Comparison of ENCODE assay signal across 8 mouse cellular contexts in the genomic region with DNA sequence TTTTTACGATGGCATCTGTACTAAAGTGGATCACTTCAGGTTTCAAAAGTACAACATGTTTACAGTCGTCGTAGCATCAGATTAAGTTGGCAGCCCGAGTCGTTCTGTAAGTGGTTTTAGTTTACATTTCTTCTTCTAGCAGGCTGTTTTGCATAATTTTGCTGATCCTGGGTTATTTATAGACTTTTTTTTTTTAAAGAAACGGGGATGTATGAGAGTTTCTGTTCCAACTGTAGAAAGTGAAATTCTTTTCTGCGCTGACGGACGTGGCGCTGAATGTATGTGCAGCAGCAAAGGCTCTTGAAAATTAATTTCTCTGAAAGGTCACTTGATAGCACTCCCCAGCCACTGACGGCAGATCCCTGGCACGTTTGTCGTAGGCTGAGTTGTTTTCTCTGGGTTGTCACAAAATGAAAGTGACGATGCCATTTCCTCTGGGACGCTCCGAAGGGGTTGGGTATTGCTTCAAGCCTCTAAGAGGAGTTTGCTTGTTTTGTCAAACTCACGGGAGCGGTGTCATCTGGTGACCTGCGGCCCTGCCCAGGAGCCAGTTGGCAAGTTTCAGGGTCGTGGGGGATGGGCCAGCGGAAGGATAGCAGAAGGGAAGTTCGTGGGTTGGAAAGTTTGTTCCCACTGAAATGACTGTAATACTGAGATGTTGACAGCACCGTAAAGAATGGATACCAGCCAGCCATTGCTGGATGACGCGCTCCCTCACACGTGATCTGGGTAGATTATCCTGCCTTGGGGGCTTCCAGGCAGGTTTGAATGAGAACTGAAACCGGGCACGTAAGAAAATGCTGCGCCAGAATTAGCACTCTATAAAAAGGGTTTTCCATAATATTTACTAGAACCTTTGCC.
A peak's percentile ranks its signal among the peaks of the same experiment; 100 is the strongest.
DNase-seq lines count a peak whose midpoint lies in the region; ATAC-seq lines count a peak whose summit lies in the region.

No protein-coding gene starts in this region.

- peak overlapping the region; percentile 42 for H3K9ac ChIP-seq in forebrain, embryonic 11.5 days (ENCODE audit: low read length)
- peak overlapping the region; percentile 61 for H3K9ac ChIP-seq in lung, embryonic 16.5 days (ENCODE audit: low read length)

- no peaks in the 10 kb centered on the region for H3K9me3 ChIP-seq in forebrain, embryonic 11.5 days (ENCODE audit: control insufficient read depth, low read length)
- no peaks in the 10 kb centered on the region for H3K9me3 ChIP-seq in lung, embryonic 16.5 days (ENCODE audit: control insufficient read depth, low read length)

- intact Hi-C loops in heart, postnatal 14 days (cut with DNase I): no loop called here

- H3K36me3 ChIP-seq in forebrain, embryonic 11.5 days (ENCODE audit: control insufficient read depth, insufficient read depth, low read length): no peaks in the 10 kb centered on the region
- no peaks in the 10 kb centered on the region for H3K36me3 ChIP-seq in lung, embryonic 16.5 days (ENCODE audit: control insufficient read depth, insufficient read depth, low read length)

- 2% methylated on average over 29 of the region's 29 CpGs for WGBS in forebrain, embryonic 11.5 days
- under 1% methylated on average over 29 of the region's 29 CpGs for WGBS in lung, embryonic 16.5 days

- peak overlapping the region; percentile 73 for H3K4me2 ChIP-seq in forebrain, embryonic 11.5 days (ENCODE audit: low read depth, low read length, severe bottlenecking)
- H3K4me2 ChIP-seq in lung, embryonic 16.5 days (ENCODE audit: low read depth, low read length): peak overlapping the region; percentile 65

- peak overlapping the region; percentile 71 for H3K4me3 ChIP-seq in brown adipose tissue, adult 24 weeks (ENCODE audit: insufficient read depth, low read depth, low read length)
- peak overlapping the region; percentile 29 for H3K4me3 ChIP-seq in forebrain, embryonic 11.5 days (ENCODE audit: low read depth, low read length)
- peak overlapping the region; percentile 52 for H3K4me3 ChIP-seq in lung, embryonic 16.5 days (ENCODE audit: low read length)

- ATAC-seq in forebrain, embryonic 11.5 days (replicated peaks; ENCODE audit: low FRiP score): peak; percentile 80
- ATAC-seq in lung, embryonic 16.5 days (ENCODE audit: low read depth): peak; percentile 52
- peak; percentile 69 for ATAC-seq in neutrophil, adult 5-6 weeks (ENCODE audit: extremely low read depth, insufficient number of reproducible peaks, low FRiP score, poor library complexity, severe bottlenecking)

- no peaks in the 10 kb centered on the region; the same call in 1 of the 2 replicates for H3K27me3 ChIP-seq in forebrain, embryonic 11.5 days (ENCODE audit: control insufficient read depth, insufficient read depth, low read length)
- H3K27me3 ChIP-seq in lung, embryonic 16.5 days (ENCODE audit: control insufficient read depth, insufficient read depth, low read depth, low read length): no peaks in the 10 kb centered on the region

- H3K27ac ChIP-seq in brown adipose tissue, adult 24 weeks (replicated peaks; ENCODE audit: low read depth, low read length): peak overlapping the region; percentile 65
- H3K27ac ChIP-seq in forebrain, embryonic 11.5 days (ENCODE audit: low read depth, low read length): no peak overlapping the region
- H3K27ac ChIP-seq in lung, embryonic 16.5 days (ENCODE audit: low read length): peak overlapping the region; percentile 71

- H3K4me1 ChIP-seq in brown adipose tissue, adult 24 weeks (ENCODE audit: control insufficient read depth, insufficient read depth, insufficient read length, low read length): peaks cover 5% of the 10 kb centered on the region; the same call in 1 of the 2 replicates
- H3K4me1 ChIP-seq in forebrain, embryonic 11.5 days (replicated peaks; ENCODE audit: control insufficient read depth, insufficient read depth, low read length): no peaks in the 10 kb centered on the region; the same call in 1 of the 2 replicates
- peaks cover 11% of the 10 kb centered on the region for H3K4me1 ChIP-seq in lung, embryonic 16.5 days (replicated peaks; ENCODE audit: control insufficient read depth, insufficient read depth, low read length)

- DNase-seq in ES-CJ7 (ENCODE audit: low read depth, low spot score): peak; percentile 17
- peak; percentile 59 for DNase-seq in forebrain, embryonic 11.5 days (ENCODE audit: low spot score)
- peak; percentile 71 to 74 for DNase-seq in heart, postnatal 14 days
- DNase-seq in kidney, postnatal 4 days: peak; percentile 67 to 75
- peak; percentile 54 to 60 for DNase-seq in thymus, postnatal 10 days (ENCODE audit: low spot score in 2 of 2)

Comparison
In these comparisons a context has a peak if more than half of its experiments do, and no peak if none do; other contexts are left out.
1. DNase-seq: peak in every context shown above with its lines; median percentile 72 in heart, postnatal 14 days; 71 in kidney, postnatal 4 days; 59 in forebrain, embryonic 11.5 days; 57 in thymus, postnatal 10 days; 17 in ES-CJ7.